Mouse (Mus musculus) frontal cortex, postnatal 14 days (tissue): ENCODE results near the gene Hoxc11.

ENCODE experiments used
- DNase-seq, 2 experiments: peaks; one replicate each; pipeline ENCODE4 v3.0.0; 2022; ENCODE audit warnings: low spot score in 2 of 2

The Hoxc11 gene

DNA sequence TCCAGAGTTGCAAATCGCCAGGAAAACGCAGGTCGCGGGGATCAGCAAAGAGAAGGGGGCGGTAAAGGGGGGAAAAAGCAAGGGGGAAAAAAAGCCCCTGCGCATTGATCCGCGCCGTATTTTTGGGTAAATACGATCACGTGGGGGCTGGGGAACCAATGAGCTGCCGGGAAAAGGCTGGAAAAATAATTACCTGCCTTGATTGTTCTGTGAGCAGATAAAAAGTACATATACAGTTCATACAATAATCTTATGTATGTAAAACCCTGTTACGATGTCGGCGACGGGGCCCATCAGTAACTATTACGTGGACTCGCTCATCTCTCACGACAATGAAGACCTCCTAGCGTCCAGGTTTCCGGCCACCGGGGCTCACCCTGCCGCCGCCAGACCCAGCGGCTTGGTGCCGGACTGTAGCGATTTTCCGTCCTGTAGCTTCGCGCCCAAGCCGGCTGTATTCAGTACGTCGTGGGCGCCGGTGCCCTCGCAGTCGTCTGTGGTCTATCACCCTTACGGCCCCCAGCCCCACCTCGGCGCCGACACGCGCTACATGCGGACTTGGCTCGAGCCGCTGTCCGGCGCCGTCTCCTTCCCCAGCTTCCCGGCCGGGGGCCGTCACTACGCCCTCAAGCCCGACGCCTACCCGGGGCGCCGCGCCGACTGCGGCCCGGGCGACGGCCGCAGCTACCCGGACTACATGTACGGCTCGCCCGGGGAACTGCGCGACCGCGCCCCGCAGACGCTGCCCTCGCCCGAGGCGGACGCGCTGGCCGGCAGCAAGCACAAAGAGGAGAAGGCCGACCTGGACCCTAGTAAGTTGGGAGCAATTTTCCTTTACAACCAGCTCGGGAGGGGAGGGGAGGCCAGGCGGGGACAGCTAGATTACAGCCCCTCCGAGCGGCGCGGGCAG is 27.4 kb downstream of the Hoxc11 start:
- DNase-seq, result no peak

DNA sequence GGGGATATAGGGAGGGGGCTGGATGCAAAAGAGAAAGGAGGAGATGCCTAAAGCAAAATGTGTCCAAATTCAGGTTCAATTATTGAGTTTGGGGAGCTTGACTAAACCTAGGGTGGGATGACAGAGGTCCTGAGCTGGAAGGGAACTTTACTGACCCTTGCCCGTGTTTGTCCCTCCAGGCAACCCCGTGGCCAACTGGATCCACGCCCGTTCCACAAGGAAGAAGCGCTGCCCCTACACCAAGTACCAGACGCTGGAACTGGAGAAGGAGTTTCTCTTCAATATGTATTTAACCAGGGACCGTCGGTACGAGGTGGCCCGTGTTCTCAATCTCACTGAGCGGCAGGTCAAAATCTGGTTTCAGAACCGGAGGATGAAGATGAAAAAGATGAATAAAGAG is 29.5 kb downstream of the Hoxc11 start:
- DNase-seq, result no peak

DNA sequence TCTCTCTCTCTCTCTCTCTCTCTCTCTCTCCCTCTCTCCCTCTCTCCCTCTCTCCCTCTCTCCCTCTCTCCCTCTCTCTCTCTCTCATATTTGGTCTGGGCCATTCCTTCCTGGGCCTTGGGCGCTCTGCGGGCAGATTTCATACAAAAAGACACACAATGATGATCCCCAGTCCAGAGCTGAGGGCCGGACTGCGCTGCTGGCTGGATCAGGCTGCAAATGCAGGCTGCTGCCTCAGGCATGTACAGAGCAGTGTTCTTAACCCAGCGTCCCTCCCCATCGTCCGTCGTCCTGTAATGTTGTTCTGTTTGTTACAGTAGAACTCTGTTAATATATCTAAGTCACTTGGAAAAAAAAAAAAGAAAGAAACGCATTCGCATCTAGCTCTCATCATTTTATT is 30.3 kb downstream of the Hoxc11 start:
- DNase-seq, result no peak

GRCm38 (mm10) chr15:102984925-102985324 is 30.7 kb downstream of the Hoxc11 start:
- no peak for DNase-seq

GRCm38 (mm10) chr15:102987124-102987833 is 33.1 kb downstream of the Hoxc11 start:
- DNase-seq, result peak; percentile 52 to 76

GRCm38 (mm10) chr15:102988078-102988477 is 33.9 kb downstream of the Hoxc11 start:
- DNase-seq, result no peak

GRCm38 (mm10) chr15:102990461-102991397 is 36.5 kb downstream of the Hoxc11 start, which contains the start of gene Hoxc8:
TSS of gene Hoxc8 (plus strand) at chr15:102990607.
- DNase-seq, result no peak

- DNase-seq, result no peak
Observed at GRCm38 (mm10) chr15:102991782-102992181, 37.6 kb downstream of the Hoxc11 start.

DNA sequence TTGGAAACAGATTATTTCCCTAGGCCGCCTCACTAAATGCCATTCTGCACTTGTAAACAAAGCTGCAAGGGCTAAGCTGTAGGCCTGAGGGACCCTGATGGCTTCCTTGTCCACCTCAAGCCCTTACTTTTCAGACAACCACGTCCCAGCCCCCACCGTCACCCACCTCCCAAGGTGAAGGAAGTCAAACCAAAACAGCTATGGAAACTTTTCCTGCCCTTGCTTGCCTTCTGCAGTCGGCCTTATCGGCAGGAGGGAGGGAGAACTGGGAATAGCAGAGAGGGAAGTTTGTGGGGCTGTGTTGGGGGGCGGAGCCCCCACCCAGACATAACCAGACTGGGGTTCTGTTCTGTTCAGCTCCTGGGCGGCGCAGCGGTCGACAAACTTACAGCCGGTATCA is 38.0 kb downstream of the Hoxc11 start:
- DNase-seq, result no peak

DNA sequence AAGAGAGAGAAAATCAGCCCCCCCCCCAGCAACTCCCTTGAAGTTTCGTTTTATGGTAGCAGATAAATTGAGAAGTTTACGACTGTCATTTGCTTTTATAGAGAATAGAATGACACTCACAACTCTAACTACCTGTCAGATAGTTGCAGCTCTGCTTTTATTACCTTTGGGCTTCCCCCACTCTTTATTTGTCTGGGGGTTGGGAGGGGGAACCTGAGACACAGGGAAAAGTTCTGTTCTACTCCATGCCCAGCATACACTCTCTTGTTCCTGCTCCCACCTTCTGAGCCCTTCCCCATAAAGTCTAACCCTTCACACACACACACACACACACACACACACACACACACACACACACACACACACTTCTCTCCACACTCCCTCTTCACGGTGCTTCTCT is 38.6 kb downstream of the Hoxc11 start:
- no peak for DNase-seq

DNA sequence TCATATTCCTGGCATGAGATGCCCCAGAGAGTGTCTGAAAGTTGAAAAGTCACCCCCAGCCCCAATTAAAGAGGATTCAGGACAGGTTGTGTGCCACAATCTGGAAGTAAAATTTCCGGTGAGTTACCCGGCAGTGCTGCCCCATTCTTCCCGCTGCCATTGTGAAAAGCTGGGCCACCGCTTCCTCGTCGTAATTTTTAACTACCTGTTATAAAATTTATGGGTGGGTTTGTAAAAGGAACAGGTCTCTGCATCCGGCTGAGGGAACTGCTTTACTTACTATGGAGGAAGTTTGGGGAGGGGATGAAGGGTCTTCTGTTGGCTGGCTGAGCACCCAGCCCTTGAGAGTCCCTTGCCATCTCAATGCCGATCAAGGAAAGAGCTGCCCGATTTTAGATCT is 42.3 kb downstream of the Hoxc11 start:
- no peak for DNase-seq

DNA sequence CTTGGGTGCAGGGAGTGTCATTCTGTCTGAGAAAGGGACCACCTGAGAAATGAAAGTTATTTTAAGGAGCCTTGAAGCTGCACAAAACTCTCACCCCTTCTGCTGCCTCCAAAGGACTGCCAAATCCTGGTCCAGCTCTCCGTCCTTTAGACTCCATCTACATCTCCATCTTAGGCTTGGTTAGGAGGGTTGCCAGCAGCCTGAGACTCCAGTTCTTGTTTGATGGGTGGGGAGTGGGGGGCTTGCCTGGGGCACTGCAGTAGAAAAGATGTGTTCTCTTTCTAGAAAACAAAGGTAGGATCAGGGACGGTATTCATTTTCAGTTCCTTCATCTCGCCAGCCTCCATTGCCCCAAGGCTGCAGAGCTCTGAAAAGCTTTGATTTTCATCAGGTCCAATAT is 43.2 kb downstream of the Hoxc11 start:
- no peak for DNase-seq

- DNase-seq, result no peak
Observed at GRCm38 (mm10) chr15:102997939-102998355, 43.7 kb downstream of the Hoxc11 start, which contains the start of gene Hoxc6. TSS of gene Hoxc6 (plus strand) at chr15:102998257.

GRCm38 (mm10) chr15:102998608-102999182 is 44.5 kb downstream of the Hoxc11 start:
- no peak for DNase-seq

DNA sequence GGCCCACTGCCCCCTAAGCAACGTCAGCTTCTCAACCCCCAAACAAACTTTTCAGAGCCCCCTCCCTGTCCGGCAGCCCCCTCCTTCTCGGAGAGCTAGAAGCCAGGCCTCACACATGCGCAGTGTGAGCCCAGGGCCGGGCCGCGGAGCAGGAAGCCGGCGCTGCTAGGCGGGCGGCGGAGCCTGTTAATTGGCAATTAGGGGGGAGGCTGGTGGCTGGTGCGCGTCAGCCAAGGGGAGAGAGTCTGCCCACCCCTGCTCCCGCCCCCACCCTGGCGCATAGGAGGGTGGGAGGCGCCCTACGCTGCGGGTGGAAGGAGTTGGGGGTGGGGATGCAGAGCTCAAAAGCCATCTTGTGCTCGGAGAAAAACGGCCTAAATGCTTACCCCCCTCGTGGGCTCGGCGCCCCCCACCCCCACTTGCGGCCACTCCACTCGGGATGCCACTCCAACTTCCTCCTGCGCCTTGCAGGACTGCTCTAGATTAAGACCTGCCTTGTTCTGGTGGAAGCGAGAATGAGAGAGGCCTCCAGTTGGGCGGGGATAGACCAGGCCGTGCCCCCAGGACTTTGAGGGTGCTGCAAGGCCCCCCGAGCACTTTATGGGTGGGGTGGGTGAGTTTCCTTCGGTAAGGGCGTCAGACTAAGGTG is 45.1 kb downstream of the Hoxc11 start:
- DNase-seq, result no peak

- DNase-seq, result no peak
Observed at GRCm38 (mm10) chr15:102999955-103000354, 45.7 kb downstream of the Hoxc11 start.

GRCm38 (mm10) chr15:103000501-103000901 is 46.3 kb downstream of the Hoxc11 start:
- DNase-seq, result no peak

DNA sequence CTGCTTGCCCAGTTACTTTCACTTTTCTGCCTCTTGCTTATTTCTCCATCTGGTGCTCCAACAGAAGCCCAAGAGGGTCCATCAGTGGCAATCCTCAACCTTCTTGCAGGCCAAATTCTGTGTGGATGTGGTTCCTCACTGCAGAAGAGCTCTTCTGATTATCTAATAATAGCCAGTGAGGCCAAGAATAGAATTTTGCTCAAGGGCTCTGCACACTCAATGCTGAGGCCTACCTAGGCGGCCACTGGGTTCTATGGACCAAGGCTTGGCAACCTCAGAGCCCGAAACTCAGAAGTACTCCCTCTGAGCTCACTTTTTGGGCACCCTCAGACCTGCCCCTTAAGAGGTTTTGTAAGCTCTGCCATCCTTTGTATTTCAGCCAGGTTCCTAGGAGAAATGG is 47.1 kb downstream of the Hoxc11 start:
- DNase-seq, result no peak

- DNase-seq, result no peak
Observed at GRCm38 (mm10) chr15:103002156-103002555, 47.9 kb downstream of the Hoxc11 start.

GRCm38 (mm10) chr15:103002821-103003448 is 48.7 kb downstream of the Hoxc11 start:
- DNase-seq, result no peak
